Mouse (Mus musculus): Measurements from ENCODE around the gene Hinfp. TPM values are rescaled to one million over a fixed set of nuclear protein-coding genes. Genes with fewer than 3 reads are reported as not detected.
"Not testable (repeated sequence)": the region's sequence is repeated elsewhere in the genome, so short reads cannot be mapped to it uniquely, and the experiment has no call there.

Gene Hinfp
- polyA plus RNA-seq, 1 experiment from 2014 or later, result 12.1 TPM

- 61% methylated on average over 9 of the region's 9 CpGs for WGBS
- H3K9ac ChIP-seq (ENCODE audit: low read length), result peak overlapping the region; percentile 99
- no peaks in the 10 kb centered on the region for H3K9me3 ChIP-seq (ENCODE audit: control insufficient read depth, low read length)
- peaks cover 8 to 27% of the 10 kb centered on the region in 2 experiments for H3K4me1 ChIP-seq (ENCODE audit: control insufficient read depth in 2 of 2, insufficient read depth in 2 of 2, low read length in 2 of 2)
- H3K27ac ChIP-seq (replicated peaks in 1 of 2; ENCODE audit: control insufficient read depth in 1 of 2, insufficient read depth in 1 of 2, low read depth in 2 of 2, low read length in 2 of 2), result peak overlapping the region in 1 of 2 experiments; percentile 21; a peak in 1 of 4 replicates
- peak overlapping the region in 1 of 2 experiments; percentile 87; a peak in 2 of 4 replicates for H3K4me3 ChIP-seq (ENCODE audit: control insufficient read depth in 1 of 2, insufficient read depth in 1 of 2, low read depth in 1 of 2, low read length in 2 of 2)
- peak overlapping the region; percentile 68 for H3K4me2 ChIP-seq (ENCODE audit: low read length)
- H3K36me3 ChIP-seq (ENCODE audit: control insufficient read depth, insufficient read depth, low read length), result peaks cover 64% of the 10 kb centered on the region
- no peak for ATAC-seq (ENCODE audit: insufficient number of reproducible peaks, insufficient read depth, low FRiP score, low read depth)
- H3K27me3 ChIP-seq (ENCODE audit: control insufficient read depth, insufficient read depth, low read length), result no peaks in the 10 kb centered on the region
Observed at GRCm38 (mm10) chr9:44337436-44338169, 32.1 kb upstream of the Hinfp start.

- Histone ChIP-seq H3K36me3 (ENCODE audit: control insufficient read depth, insufficient read depth, low read length) (peaks cover 71% of the 10 kb centered on the region), H3K27ac (replicated peaks in 1 of 2; ENCODE audit: control insufficient read depth in 1 of 2, insufficient read depth in 1 of 2, low read depth in 2 of 2, low read length in 2 of 2) (no peak overlapping the region; a peak in 1 of 4 replicates), H3K27me3 (ENCODE audit: control insufficient read depth, insufficient read depth, low read length) (no peaks in the 10 kb centered on the region), H3K9ac (ENCODE audit: low read length) (peak overlapping the region; percentile 99), H3K9me3 (ENCODE audit: control insufficient read depth, low read length) (no peaks in the 10 kb centered on the region), H3K4me1 (ENCODE audit: control insufficient read depth in 2 of 2, insufficient read depth in 2 of 2, low read length in 2 of 2) (peaks cover 4 to 21% of the 10 kb centered on the region in 2 experiments; a peak in 3 of 4 replicates), H3K4me3 (ENCODE audit: control insufficient read depth in 1 of 2, insufficient read depth in 1 of 2, low read depth in 1 of 2, low read length in 2 of 2) (peak overlapping the region; percentile 29 to 87; a peak in 3 of 4 replicates), H3K4me2 (ENCODE audit: low read length) (peak overlapping the region; percentile 68)
- ATAC-seq (ENCODE audit: insufficient number of reproducible peaks, insufficient read depth, low FRiP score, low read depth), result no peak
- 55% methylated on average over 3 of the region's 3 CpGs for WGBS
Observed at GRCm38 (mm10) chr9:44336964-44337363, 31.5 kb upstream of the Hinfp start.

DNA sequence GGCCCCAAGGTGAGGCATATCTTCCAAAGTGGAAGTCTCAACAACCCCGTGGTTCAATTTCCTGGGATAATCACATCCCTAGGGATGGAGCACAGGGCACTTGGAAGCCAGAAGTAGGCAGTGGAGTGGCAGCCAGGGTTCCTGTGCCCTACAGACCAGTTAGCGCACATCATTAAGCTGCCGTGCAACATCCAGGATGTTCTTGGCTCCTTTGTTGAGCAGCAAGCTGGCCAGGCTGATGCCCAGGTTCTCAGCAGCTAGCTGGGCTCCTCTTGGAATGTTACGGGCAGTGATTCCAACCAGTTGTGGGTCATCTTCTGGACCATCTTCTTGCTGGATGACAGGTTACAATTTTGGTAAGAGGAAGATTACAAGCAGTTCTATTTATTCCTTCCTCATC is 31.0 kb upstream of the Hinfp start:
- WGBS, result 29% methylated on average over 4 of the region's 4 CpGs
- peak overlapping the region; percentile 99 for H3K9ac ChIP-seq (ENCODE audit: low read length)
- H3K27ac ChIP-seq (replicated peaks in 1 of 2; ENCODE audit: control insufficient read depth in 1 of 2, insufficient read depth in 1 of 2, low read depth in 2 of 2, low read length in 2 of 2); H3K27me3 ChIP-seq (ENCODE audit: control insufficient read depth, insufficient read depth, low read length); ATAC-seq (ENCODE audit: insufficient number of reproducible peaks, insufficient read depth, low FRiP score, low read depth); H3K9me3 ChIP-seq (ENCODE audit: control insufficient read depth, low read length): not testable (repeated sequence)
- peak overlapping the region; percentile 68 for H3K4me2 ChIP-seq (ENCODE audit: low read length)
- H3K4me3 ChIP-seq (ENCODE audit: control insufficient read depth in 1 of 2, insufficient read depth in 1 of 2, low read depth in 1 of 2, low read length in 2 of 2), result peak overlapping the region; percentile 29 to 87
- H3K4me1 ChIP-seq (ENCODE audit: control insufficient read depth in 2 of 2, insufficient read depth in 2 of 2, low read length in 2 of 2), result peaks cover 4 to 20% of the 10 kb centered on the region in 2 experiments; a peak in 3 of 4 replicates
- peaks cover 71% of the 10 kb centered on the region for H3K36me3 ChIP-seq (ENCODE audit: control insufficient read depth, insufficient read depth, low read length)

GRCm38 (mm10) chr9:44336093-44336406 is 30.6 kb upstream of the Hinfp start:
- ATAC-seq (ENCODE audit: insufficient number of reproducible peaks, insufficient read depth, low FRiP score, low read depth), result no peak
- peaks cover 4 to 20% of the 10 kb centered on the region in 2 experiments; a peak in 3 of 4 replicates for H3K4me1 ChIP-seq (ENCODE audit: control insufficient read depth in 2 of 2, insufficient read depth in 2 of 2, low read length in 2 of 2)
- H3K36me3 ChIP-seq (ENCODE audit: control insufficient read depth, insufficient read depth, low read length), result peaks cover 71% of the 10 kb centered on the region
- H3K27me3 ChIP-seq (ENCODE audit: control insufficient read depth, insufficient read depth, low read length), result no peaks in the 10 kb centered on the region
- peak overlapping the region; percentile 99 for H3K9ac ChIP-seq (ENCODE audit: low read length)
- whole genome bisulfite sequencing, result 4% methylated on average over 5 of the region's 5 CpGs
- H3K27ac ChIP-seq (replicated peaks in 1 of 2; ENCODE audit: control insufficient read depth in 1 of 2, insufficient read depth in 1 of 2, low read depth in 2 of 2, low read length in 2 of 2), result peak overlapping the region; percentile 94 to 96; a peak in 3 of 4 replicates
- H3K4me3 ChIP-seq (ENCODE audit: control insufficient read depth in 1 of 2, insufficient read depth in 1 of 2, low read depth in 1 of 2, low read length in 2 of 2), result peak overlapping the region; percentile 82 to 87
- H3K9me3 ChIP-seq (ENCODE audit: control insufficient read depth, low read length), result no peaks in the 10 kb centered on the region
- peak overlapping the region; percentile 68 for H3K4me2 ChIP-seq (ENCODE audit: low read length)

DNA sequence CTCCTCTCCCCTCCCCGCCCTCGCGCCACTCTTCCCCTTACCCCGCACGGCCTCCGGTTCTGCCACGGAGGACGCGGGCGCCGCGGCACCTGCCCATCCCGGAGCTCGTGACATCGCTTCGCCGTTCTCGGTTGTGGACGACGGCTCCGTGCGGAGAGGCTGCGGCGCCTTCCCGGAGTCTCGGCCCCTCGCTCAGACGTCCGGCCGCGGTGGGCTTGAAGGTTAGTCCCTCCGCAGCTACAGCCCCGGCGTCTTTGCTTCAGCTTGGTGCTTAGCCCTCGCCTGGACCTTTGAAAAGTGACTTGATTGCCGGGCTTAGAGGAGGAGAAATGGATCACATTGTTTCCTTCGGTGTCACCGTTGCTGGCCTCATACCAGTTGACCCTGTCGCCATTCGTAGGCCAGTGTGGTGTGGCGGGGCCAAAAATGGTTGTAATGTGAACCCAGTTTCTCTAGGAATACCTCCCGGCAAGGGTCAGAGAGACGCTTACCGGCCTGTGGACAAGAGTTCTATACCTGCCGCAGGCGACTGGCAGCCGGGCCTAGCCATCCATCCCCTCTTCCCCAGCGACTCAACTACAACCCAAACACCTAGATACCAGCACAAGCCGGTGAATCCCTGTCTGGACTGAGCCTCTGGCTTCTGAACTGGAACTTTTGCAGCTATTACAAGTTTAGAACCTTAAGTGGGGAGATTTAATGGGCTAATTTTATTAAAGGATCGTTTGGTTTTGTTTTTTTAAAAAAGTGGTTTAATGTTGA is 30.0 kb upstream of the Hinfp start:
- WGBS, result under 1% methylated on average over 43 of the region's 50 CpGs
- ATAC-seq (ENCODE audit: insufficient number of reproducible peaks, insufficient read depth, low FRiP score, low read depth), result no peak; the same call in 1 of the 2 replicates
- peaks cover 4 to 20% of the 10 kb centered on the region in 2 experiments; a peak in 3 of 4 replicates for H3K4me1 ChIP-seq (ENCODE audit: control insufficient read depth in 2 of 2, insufficient read depth in 2 of 2, low read length in 2 of 2)
- H3K4me3 ChIP-seq (ENCODE audit: control insufficient read depth in 1 of 2, insufficient read depth in 1 of 2, low read depth in 1 of 2, low read length in 2 of 2), result peak overlapping the region; percentile 82 to 87
- peak overlapping the region; percentile 99 for H3K9ac ChIP-seq (ENCODE audit: low read length)
- H3K9me3 ChIP-seq (ENCODE audit: control insufficient read depth, low read length), result no peaks in the 10 kb centered on the region
- no peaks in the 10 kb centered on the region for H3K27me3 ChIP-seq (ENCODE audit: control insufficient read depth, insufficient read depth, low read length)
- H3K4me2 ChIP-seq (ENCODE audit: low read length), result peak overlapping the region; percentile 68
- H3K27ac ChIP-seq (replicated peaks in 1 of 2; ENCODE audit: control insufficient read depth in 1 of 2, insufficient read depth in 1 of 2, low read depth in 2 of 2, low read length in 2 of 2), result peak overlapping the region; percentile 94 to 96
- peaks cover 73% of the 10 kb centered on the region for H3K36me3 ChIP-seq (ENCODE audit: control insufficient read depth, insufficient read depth, low read length)

DNA sequence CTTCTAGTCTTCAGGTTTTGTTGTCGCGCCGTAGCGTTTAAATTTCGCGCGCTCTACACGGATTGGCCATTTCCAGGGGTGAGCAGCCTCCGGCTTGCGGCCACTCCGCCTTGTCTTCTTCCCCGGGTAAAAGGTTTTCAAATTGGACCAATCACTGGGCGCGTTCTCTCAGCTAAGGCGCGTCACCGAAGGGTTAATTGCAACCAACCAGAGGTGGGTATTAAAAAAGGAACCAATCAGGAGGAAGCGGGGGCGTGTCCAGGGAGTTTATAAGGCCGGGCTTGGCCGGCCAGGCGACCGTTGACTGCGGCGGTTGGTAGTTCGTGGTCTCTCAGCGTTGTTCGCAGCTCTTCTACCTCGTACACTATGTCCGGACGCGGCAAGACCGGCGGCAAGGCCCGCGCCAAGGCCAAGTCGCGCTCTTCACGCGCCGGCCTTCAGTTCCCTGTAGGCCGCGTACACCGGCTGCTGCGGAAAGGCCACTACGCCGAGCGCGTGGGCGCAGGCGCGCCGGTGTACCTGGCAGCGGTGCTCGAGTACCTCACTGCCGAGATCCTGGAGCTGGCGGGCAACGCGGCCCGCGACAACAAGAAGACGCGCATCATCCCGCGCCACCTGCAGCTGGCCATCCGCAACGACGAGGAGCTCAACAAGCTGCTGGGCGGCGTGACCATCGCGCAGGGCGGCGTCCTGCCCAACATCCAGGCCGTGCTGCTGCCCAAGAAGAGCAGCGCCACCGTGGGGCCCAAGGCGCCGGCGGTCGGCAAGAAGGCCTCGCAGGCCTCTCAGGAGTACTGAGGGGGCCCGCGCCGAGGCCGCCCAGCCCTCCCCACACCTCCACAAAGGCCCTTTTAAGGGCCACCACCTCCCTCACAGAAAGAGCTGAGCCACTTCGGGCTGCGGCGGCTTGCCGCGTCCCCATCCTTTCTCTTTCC is 29.2 kb upstream of the Hinfp start, which contains the start of gene H2afx:
Gene H2afx, plus strand, starts transcription at position 299 of the 935 bp plus-strand sequence.
- Histone ChIP-seq H3K4me2 (ENCODE audit: low read length) (peak within 1 kb of the TSS; percentile 68), H3K9me3 (ENCODE audit: control insufficient read depth, low read length) (no peaks in the 10 kb centered on the region), H3K27ac (replicated peaks in 1 of 2; ENCODE audit: control insufficient read depth in 1 of 2, insufficient read depth in 1 of 2, low read depth in 2 of 2, low read length in 2 of 2) (peak within 1 kb of the TSS; percentile 94 to 96), H3K9ac (ENCODE audit: low read length) (peak within 1 kb of the TSS; percentile 99), H3K27me3 (ENCODE audit: control insufficient read depth, insufficient read depth, low read length) (no peaks in the 10 kb centered on the region), H3K4me1 (ENCODE audit: control insufficient read depth in 2 of 2, insufficient read depth in 2 of 2, low read length in 2 of 2) (peaks cover 4 to 20% of the 10 kb centered on the region in 2 experiments; a peak in 3 of 4 replicates), H3K36me3 (ENCODE audit: control insufficient read depth, insufficient read depth, low read length) (peaks cover 74% of the 10 kb centered on the region), H3K4me3 (ENCODE audit: control insufficient read depth in 1 of 2, insufficient read depth in 1 of 2, low read depth in 1 of 2, low read length in 2 of 2) (peak within 1 kb of the TSS; percentile 82 to 87)
- ATAC-seq (ENCODE audit: insufficient number of reproducible peaks, insufficient read depth, low FRiP score, low read depth), result peak; percentile 92
- WGBS, result under 1% methylated on average over 86 of the region's 91 CpGs

All from heart, embryonic 14.5 days (tissue).